Comparison of ENCODE assay signal across 11 mouse cellular contexts in the genomic region with DNA sequence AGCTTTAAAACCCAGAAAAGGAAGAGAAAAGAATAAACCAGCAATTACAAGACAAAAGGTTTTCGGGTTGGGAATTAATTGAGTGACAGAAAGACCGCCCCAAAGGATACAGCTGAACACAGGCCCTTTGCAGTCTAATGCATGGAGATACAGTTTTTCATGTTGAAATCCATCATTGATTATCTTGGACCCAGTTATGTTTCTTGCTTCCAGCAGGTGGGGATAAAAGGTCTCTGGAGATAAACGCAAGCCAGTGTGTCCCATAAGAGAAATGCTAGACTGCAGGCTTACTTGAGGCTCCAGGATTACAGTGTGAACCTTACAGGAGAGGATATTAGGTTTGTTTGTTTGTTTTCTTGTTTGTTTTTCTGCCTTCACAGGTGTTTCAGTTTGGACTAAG.
A peak's percentile ranks its signal among the peaks of the same experiment; 100 is the strongest.
DNase-seq lines count a peak whose midpoint lies in the region; ATAC-seq lines count a peak whose summit lies in the region.
"Had no signal": no experiment of that assay in that cellular context is flagged by ENCODE, and none has a peak within 500 bp of the region (broad histone marks: within the 10 kb centered on the region; RNA-seq: fewer than 3 reads in every experiment).

No protein-coding gene starts in this region.

- H3K4me2 ChIP-seq in neural tube, embryonic 11.5 days (ENCODE audit: low read depth) = no peak overlapping the region
- H3K4me2 ChIP-seq in neural tube, embryonic 15.5 days = no peak overlapping the region
- no peak overlapping the region for H3K4me2 ChIP-seq in hindbrain, embryonic 15.5 days

- H3K27ac ChIP-seq in neural tube, embryonic 11.5 days (ENCODE audit: low read depth, low read length) = peak overlapping the region; percentile 24; the same call in 1 of the 2 replicates
- no peak overlapping the region for H3K27ac ChIP-seq in neural tube, embryonic 15.5 days (replicated peaks)
- 0 out of 2 replicates have a peak overlapping the region, but pooled peaks have one; percentile 18 for H3K27ac ChIP-seq in hindbrain, embryonic 15.5 days (replicated peaks)

- WGBS in neural tube, embryonic 11.5 days = 37% methylated on average over 3 of the region's 3 CpGs
- WGBS in neural tube, embryonic 15.5 days = 23% methylated on average over 3 of the region's 3 CpGs
- 15% methylated on average over 3 of the region's 3 CpGs for WGBS in hindbrain, embryonic 15.5 days

- H3K9ac ChIP-seq in neural tube, embryonic 11.5 days (ENCODE audit: low read length) = no peak overlapping the region
- H3K9ac ChIP-seq in neural tube, embryonic 15.5 days (replicated peaks) = no peak overlapping the region
- H3K9ac ChIP-seq in hindbrain, embryonic 15.5 days = no peak overlapping the region

- H3K4me1 ChIP-seq in neural tube, embryonic 11.5 days (ENCODE audit: control insufficient read depth, insufficient read depth, low read length) = peaks cover 25% of the 10 kb centered on the region
- peaks cover 27% of the 10 kb centered on the region for H3K4me1 ChIP-seq in neural tube, embryonic 15.5 days
- peaks cover 33% of the 10 kb centered on the region for H3K4me1 ChIP-seq in hindbrain, embryonic 15.5 days (replicated peaks)
- H3K4me1 ChIP-seq: megakaryocyte, embryonic 14.5 days had no signal

- H3K27me3 ChIP-seq in neural tube, embryonic 11.5 days (ENCODE audit: control insufficient read depth, insufficient read depth, low read length) = no peaks in the 10 kb centered on the region
- H3K27me3 ChIP-seq in neural tube, embryonic 15.5 days (replicated peaks) = no peaks in the 10 kb centered on the region
- no peaks in the 10 kb centered on the region for H3K27me3 ChIP-seq in hindbrain, embryonic 15.5 days
- H3K27me3 ChIP-seq: megakaryocyte, embryonic 14.5 days had no signal

- no peak for DNase-seq in frontal cortex, postnatal 14 days (ENCODE audit: low spot score in 2 of 2)
- no peak for DNase-seq in neural tube, embryonic 11.5 days (ENCODE audit: low spot score)
- DNase-seq in ovary, postnatal 36 days (ENCODE audit: low spot score) = no peak
- DNase-seq in testis, postnatal 10 days (ENCODE audit: low spot score) = no peak
- no peak for DNase-seq in layer of hippocampus, adult 9-11 months
- DNase-seq: gastrocnemius, postnatal 36 days; heart, postnatal 4 days had no signal

- no peaks in the 10 kb centered on the region for H3K9me3 ChIP-seq in neural tube, embryonic 11.5 days (ENCODE audit: control insufficient read depth, low read length)
- H3K9me3 ChIP-seq in neural tube, embryonic 15.5 days (replicated peaks) = no peaks in the 10 kb centered on the region
- no peaks in the 10 kb centered on the region for H3K9me3 ChIP-seq in hindbrain, embryonic 15.5 days

- ATAC-seq in frontal cortex, adult (ENCODE audit: low TSS enrichment) = peak; percentile 86
- ATAC-seq in neural tube, embryonic 11.5 days (ENCODE audit: insufficient read depth, low FRiP score, low TSS enrichment) = peak; percentile 33; the same call in 1 of the 2 replicates
- ATAC-seq in neural tube, embryonic 15.5 days (ENCODE audit: low FRiP score) = no peak
- ATAC-seq in hindbrain, embryonic 15.5 days (ENCODE audit: low FRiP score, low read depth) = no peak

- H3K4me3 ChIP-seq in neural tube, embryonic 11.5 days (ENCODE audit: low read depth, low read length) = no peak overlapping the region
- no peak overlapping the region for H3K4me3 ChIP-seq in neural tube, embryonic 15.5 days (replicated peaks)
- no peak overlapping the region for H3K4me3 ChIP-seq in hindbrain, embryonic 15.5 days
- H3K4me3 ChIP-seq: megakaryocyte, embryonic 14.5 days had no signal

- H3K36me3 ChIP-seq in neural tube, embryonic 11.5 days (ENCODE audit: control insufficient read depth, insufficient read depth, low read length) = no peaks in the 10 kb centered on the region
- H3K36me3 ChIP-seq in neural tube, embryonic 15.5 days = no peaks in the 10 kb centered on the region
- no peaks in the 10 kb centered on the region for H3K36me3 ChIP-seq in hindbrain, embryonic 15.5 days

Comparison
In these comparisons a context has a peak if more than half of its experiments do, and no peak if none do; other contexts are left out.
1. ATAC-seq: peak in frontal cortex, adult (single experiment) and neural tube, embryonic 11.5 days (single experiment); none in neural tube, embryonic 15.5 days (single experiment) and hindbrain, embryonic 15.5 days (single experiment).